Mouse (Mus musculus): ENCODE measurements around the gene Hist1h2bk. TPM values are rescaled to one million over a fixed set of nuclear protein-coding genes. Genes with fewer than 3 reads are reported as not detected.
A peak's percentile ranks its signal among the peaks of the same experiment; 100 is the strongest.

The Hist1h2bk gene
- polyA plus RNA-seq, 1 experiment = 30.0 TPM

- H3K27ac ChIP-seq (ENCODE audit: insufficient read depth, low read length) = no peak overlapping the region
- DNase-seq (ENCODE audit: low read depth in 1 of 2, low spot score in 2 of 2) = peak; percentile 57 to 73
Measured at GRCm38 (mm10) chr13:22022241-22022640, 13.4 kb upstream of the Hist1h2bk start.

GRCm38 (mm10) chr13:22026058-22027031 is 9.3 kb upstream of the Hist1h2bk start:
- peaks cover 2% of the 10 kb centered on the region for H3K4me1 ChIP-seq (ENCODE audit: control insufficient read depth, insufficient read depth, insufficient read length)
- peak; percentile 66 to 73 for DNase-seq (ENCODE audit: low read depth in 1 of 2, low spot score in 2 of 2)
- H3K27ac ChIP-seq (ENCODE audit: insufficient read depth, low read length) = 0 out of 2 replicates have a peak overlapping the region, but pooled peaks have one; percentile 34
- no peak for TF ChIP-seq POLR2A (IDR thresholded peaks at IDR 0.05; ENCODE audit: low read depth, low read length)
- no peak for TF ChIP-seq CTCF (IDR thresholded peaks at IDR 0.05; ENCODE audit: extremely low read depth, insufficient read depth, insufficient read length, insufficient replicate concordance)
- H3K4me3 ChIP-seq (ENCODE audit: extremely low read depth, insufficient read depth, insufficient read length) = peak overlapping the region; percentile 57
- WGBS = 5% methylated on average over 35 of the region's 35 CpGs
- H3K36me3 ChIP-seq (ENCODE audit: control insufficient read depth, insufficient read depth, low read length) = no peaks in the 10 kb centered on the region
- no peaks in the 10 kb centered on the region for H3K27me3 ChIP-seq (ENCODE audit: control insufficient read depth, insufficient read depth, low read length)

More at GRCm38 (mm10) chr13:22022241-22022640, 13.4 kb upstream of the Hist1h2bk start:
- WGBS = under 1% methylated on average over 9 of the region's 9 CpGs
- peak overlapping the region; percentile 48; the same call in 1 of the 2 replicates for H3K4me3 ChIP-seq (ENCODE audit: extremely low read depth, insufficient read depth, insufficient read length)
- peaks cover 2% of the 10 kb centered on the region for H3K4me1 ChIP-seq (ENCODE audit: control insufficient read depth, insufficient read depth, insufficient read length)
- 0 out of 2 replicates have a peak, but pooled peaks cover 1% of the 10 kb centered on the region for H3K27me3 ChIP-seq (ENCODE audit: control insufficient read depth, insufficient read depth, low read length)
- TF ChIP-seq POLR2A (IDR thresholded peaks at IDR 0.05; ENCODE audit: low read depth, low read length) (no peak), CTCF (IDR thresholded peaks at IDR 0.05; ENCODE audit: extremely low read depth, insufficient read depth, insufficient read length, insufficient replicate concordance) (no peak)
- H3K36me3 ChIP-seq (ENCODE audit: control insufficient read depth, insufficient read depth, low read length) = no peaks in the 10 kb centered on the region

- peaks cover 2% of the 10 kb centered on the region for H3K4me1 ChIP-seq (ENCODE audit: control insufficient read depth, insufficient read depth, insufficient read length)
- TF ChIP-seq POLR2A (IDR thresholded peaks at IDR 0.05; ENCODE audit: low read depth, low read length) (no peak), CTCF (IDR thresholded peaks at IDR 0.05; ENCODE audit: extremely low read depth, insufficient read depth, insufficient read length, insufficient replicate concordance) (peak; percentile 89; the same call in 1 of the 2 replicates)
- peak; percentile 81 to 88 for DNase-seq (ENCODE audit: low read depth in 1 of 2, low spot score in 2 of 2)
- H3K27ac ChIP-seq (ENCODE audit: insufficient read depth, low read length) = peak overlapping the region; percentile 59; the same call in 1 of the 2 replicates
- no peaks in the 10 kb centered on the region for H3K36me3 ChIP-seq (ENCODE audit: control insufficient read depth, insufficient read depth, low read length)
- H3K27me3 ChIP-seq (ENCODE audit: control insufficient read depth, insufficient read depth, low read length) = no peaks in the 10 kb centered on the region
- 2% methylated on average over 40 of the region's 40 CpGs for WGBS
- H3K4me3 ChIP-seq (ENCODE audit: extremely low read depth, insufficient read depth, insufficient read length) = peak overlapping the region; percentile 63
Measured at GRCm38 (mm10) chr13:22028673-22029460, 6.8 kb upstream of the Hist1h2bk start.

GRCm38 (mm10) chr13:22029928-22030327 is 5.7 kb upstream of the Hist1h2bk start:
- no peak for DNase-seq (ENCODE audit: low read depth in 1 of 2, low spot score in 2 of 2)
- H3K4me1 ChIP-seq (ENCODE audit: control insufficient read depth, insufficient read depth, insufficient read length) = peaks cover 4% of the 10 kb centered on the region
- 82% methylated on average over 8 of the region's 8 CpGs for WGBS
- no peak overlapping the region for H3K27ac ChIP-seq (ENCODE audit: insufficient read depth, low read length)
- no peak overlapping the region for H3K4me3 ChIP-seq (ENCODE audit: extremely low read depth, insufficient read depth, insufficient read length)
- H3K36me3 ChIP-seq (ENCODE audit: control insufficient read depth, insufficient read depth, low read length) = no peaks in the 10 kb centered on the region
- TF ChIP-seq CTCF (IDR thresholded peaks at IDR 0.05; ENCODE audit: extremely low read depth, insufficient read depth, insufficient read length, insufficient replicate concordance) (no peak), POLR2A (IDR thresholded peaks at IDR 0.05; ENCODE audit: low read depth, low read length) (no peak)
- H3K27me3 ChIP-seq (ENCODE audit: control insufficient read depth, insufficient read depth, low read length) = no peaks in the 10 kb centered on the region

- H3K4me1 ChIP-seq (ENCODE audit: control insufficient read depth, insufficient read depth, insufficient read length) = peaks cover 6% of the 10 kb centered on the region
- TF ChIP-seq CTCF (IDR thresholded peaks at IDR 0.05; ENCODE audit: extremely low read depth, insufficient read depth, insufficient read length, insufficient replicate concordance) (no peak), POLR2A (IDR thresholded peaks at IDR 0.05; ENCODE audit: low read depth, low read length) (no peak)
- 5% methylated on average over 4 of the region's 4 CpGs for WGBS
- no peak overlapping the region for H3K4me3 ChIP-seq (ENCODE audit: extremely low read depth, insufficient read depth, insufficient read length)
- no peaks in the 10 kb centered on the region for H3K36me3 ChIP-seq (ENCODE audit: control insufficient read depth, insufficient read depth, low read length)
- H3K27ac ChIP-seq (ENCODE audit: insufficient read depth, low read length) = no peak overlapping the region
- no peaks in the 10 kb centered on the region for H3K27me3 ChIP-seq (ENCODE audit: control insufficient read depth, insufficient read depth, low read length)
- no peak for DNase-seq (ENCODE audit: low read depth in 1 of 2, low spot score in 2 of 2)
Measured at GRCm38 (mm10) chr13:22030493-22030892, 5.2 kb upstream of the Hist1h2bk start.

- no peak for TF ChIP-seq CTCF (IDR thresholded peaks at IDR 0.05; ENCODE audit: extremely low read depth, insufficient read depth, insufficient read length, insufficient replicate concordance)
- no peak for TF ChIP-seq POLR2A (IDR thresholded peaks at IDR 0.05; ENCODE audit: low read depth, low read length)
- Histone ChIP-seq H3K4me1 (ENCODE audit: control insufficient read depth, insufficient read depth, insufficient read length) (peaks cover 3% of the 10 kb centered on the region; the same call in 1 of the 2 replicates), H3K4me3 (ENCODE audit: extremely low read depth, insufficient read depth, insufficient read length) (no peak overlapping the region), H3K36me3 (ENCODE audit: control insufficient read depth, insufficient read depth, low read length) (no peaks in the 10 kb centered on the region), H3K27ac (ENCODE audit: insufficient read depth, low read length) (no peak overlapping the region), H3K27me3 (ENCODE audit: control insufficient read depth, insufficient read depth, low read length) (no peaks in the 10 kb centered on the region)
- WGBS = 57% methylated on average over 5 of the region's 5 CpGs
- DNase-seq (ENCODE audit: low read depth in 1 of 2, low spot score in 2 of 2) = no peak
Measured at GRCm38 (mm10) chr13:22033741-22034442, 1.8 kb upstream of the Hist1h2bk start.

All from spleen, adult 2 months (tissue).